Mouse (Mus musculus) CH12F3 (cell line): ENCODE data around the gene Lrfn1.
"Not testable (repeated sequence)": the region's sequence is repeated elsewhere in the genome, so short reads cannot be mapped to it uniquely, and the experiment has no call there.

Experiments used
- in situ Hi-C: fragments of 300-500 bp; cut with MboI; formaldehyde crosslinking; loops from 2 replicates; pipeline ENCODE4 v1.14.3; 2020; ENCODE audit warnings: low sequenced_read_pairs

The Lrfn1 gene

GRCm38 (mm10) chr7:28509121-28509520 lies 57.3 kb downstream of the Lrfn1 start:
- in situ Hi-C loops: not testable (repeated sequence)

DNA sequence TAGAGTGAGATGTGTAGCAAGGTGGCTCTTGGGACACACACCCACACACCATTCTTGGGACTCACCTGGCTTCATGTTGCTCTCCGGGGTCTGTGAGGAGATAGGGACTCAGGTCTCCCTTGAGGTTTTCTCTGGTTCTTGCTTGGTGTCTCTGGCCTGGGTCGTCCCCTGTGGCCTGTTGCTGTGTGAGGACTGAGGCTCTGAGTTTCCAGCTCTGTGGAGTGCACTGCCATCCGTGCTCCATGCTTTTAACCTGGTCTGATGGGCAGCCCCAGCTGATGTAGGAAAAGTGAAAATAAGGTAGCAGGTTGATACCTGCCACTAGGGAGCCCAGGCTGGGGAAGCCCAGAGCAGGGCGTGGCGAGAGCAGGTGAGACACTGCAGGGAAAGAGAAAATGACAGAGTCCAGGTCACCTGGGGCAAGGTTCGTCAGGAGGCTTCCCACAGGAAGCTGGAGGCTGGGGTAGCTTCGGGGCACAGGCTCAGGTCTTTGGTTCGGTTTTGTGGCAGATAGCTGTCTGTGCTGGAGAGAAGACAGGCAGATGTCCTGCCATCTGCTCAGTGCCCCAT lies 58.7 kb downstream of the Lrfn1 start, which contains the start of gene Ifnl2:
Gene Ifnl2 (minus strand): TSS at position 51 of the 570 bp plus-strand sequence.
- in situ Hi-C loops: not testable (repeated sequence)

GRCm38 (mm10) chr7:28511441-28511840 lies 59.7 kb downstream of the Lrfn1 start:
- in situ Hi-C loops: no loop called here
